Mouse (Mus musculus): ENCODE measurements around the gene Col6a6. TPM values are rescaled to one million over a fixed set of nuclear protein-coding genes. Genes with fewer than 3 reads are reported as not detected.
A peak's percentile ranks its signal among the peaks of the same experiment; 100 is the strongest.
"Not testable (repeated sequence)": the region's sequence is repeated elsewhere in the genome, so short reads cannot be mapped to it uniquely, and the experiment has no call there.

The Col6a6 gene
- polyA plus RNA-seq, 1 experiment from 2014 or later: 1.3 TPM

- H3K9ac ChIP-seq (ENCODE audit: low read length); H3K4me3 ChIP-seq (ENCODE audit: low read length); H3K4me2 ChIP-seq (ENCODE audit: low read depth, low read length); H3K27me3 ChIP-seq (ENCODE audit: control insufficient read depth, insufficient read depth, low read depth, low read length); H3K4me1 ChIP-seq (replicated peaks; ENCODE audit: control insufficient read depth, insufficient read depth, low read length); H3K36me3 ChIP-seq (ENCODE audit: control insufficient read depth, insufficient read depth, low read length); H3K9me3 ChIP-seq (ENCODE audit: control insufficient read depth, low read length); ATAC-seq (ENCODE audit: low read depth); H3K27ac ChIP-seq (ENCODE audit: low read length): not testable (repeated sequence)
- WGBS: 36% methylated on average over 5 of the region's 5 CpGs
Measured at GRCm38 (mm10) chr9:105841386-105841785, 13.4 kb upstream of the Col6a6 start.

- Histone ChIP-seq H3K36me3 (ENCODE audit: control insufficient read depth, insufficient read depth, low read length) (no peaks in the 10 kb centered on the region), H3K27ac (ENCODE audit: low read length) (no peak overlapping the region), H3K9ac (ENCODE audit: low read length) (no peak overlapping the region), H3K4me1 (replicated peaks; ENCODE audit: control insufficient read depth, insufficient read depth, low read length) (no peaks in the 10 kb centered on the region), H3K27me3 (ENCODE audit: control insufficient read depth, insufficient read depth, low read depth, low read length) (no peaks in the 10 kb centered on the region), H3K4me2 (ENCODE audit: low read depth, low read length) (no peak overlapping the region), H3K9me3 (ENCODE audit: control insufficient read depth, low read length) (no peaks in the 10 kb centered on the region), H3K4me3 (ENCODE audit: low read length) (no peak overlapping the region)
- no peak for ATAC-seq (ENCODE audit: low read depth)
- 85% methylated on average over 5 of the region's 5 CpGs for WGBS
Measured at GRCm38 (mm10) chr9:105839147-105839515, 11.2 kb upstream of the Col6a6 start.

GRCm38 (mm10) chr9:105838396-105839146, 10.6 kb upstream of the Col6a6 start:
- no peaks in the 10 kb centered on the region for H3K9me3 ChIP-seq (ENCODE audit: control insufficient read depth, low read length)
- no peak overlapping the region for H3K27ac ChIP-seq (ENCODE audit: low read length)
- H3K27me3 ChIP-seq (ENCODE audit: control insufficient read depth, insufficient read depth, low read depth, low read length): no peaks in the 10 kb centered on the region
- no peak overlapping the region for H3K4me2 ChIP-seq (ENCODE audit: low read depth, low read length)
- no peak for ATAC-seq (ENCODE audit: low read depth)
- H3K36me3 ChIP-seq (ENCODE audit: control insufficient read depth, insufficient read depth, low read length): no peaks in the 10 kb centered on the region
- H3K4me1 ChIP-seq (replicated peaks; ENCODE audit: control insufficient read depth, insufficient read depth, low read length): no peaks in the 10 kb centered on the region
- no peak overlapping the region for H3K9ac ChIP-seq (ENCODE audit: low read length)
- no peak overlapping the region for H3K4me3 ChIP-seq (ENCODE audit: low read length)
- WGBS: 87% methylated on average over 4 of the region's 4 CpGs

- H3K9me3 ChIP-seq (ENCODE audit: control insufficient read depth, low read length): no peaks in the 10 kb centered on the region
- no peak overlapping the region for H3K4me2 ChIP-seq (ENCODE audit: low read depth, low read length)
- ATAC-seq (ENCODE audit: low read depth): no peak
- no peak overlapping the region for H3K9ac ChIP-seq (ENCODE audit: low read length)
- no peaks in the 10 kb centered on the region for H3K36me3 ChIP-seq (ENCODE audit: control insufficient read depth, insufficient read depth, low read length)
- no peak overlapping the region for H3K4me3 ChIP-seq (ENCODE audit: low read length)
- no peak overlapping the region for H3K27ac ChIP-seq (ENCODE audit: low read length)
- 40% methylated on average over 7 of the region's 7 CpGs for WGBS
- no peaks in the 10 kb centered on the region for H3K27me3 ChIP-seq (ENCODE audit: control insufficient read depth, insufficient read depth, low read depth, low read length)
- H3K4me1 ChIP-seq (replicated peaks; ENCODE audit: control insufficient read depth, insufficient read depth, low read length): no peaks in the 10 kb centered on the region
Measured at GRCm38 (mm10) chr9:105835587-105835986, 7.6 kb upstream of the Col6a6 start.

- WGBS: 49% methylated on average over 4 of the region's 4 CpGs
- Histone ChIP-seq H3K4me2 (ENCODE audit: low read depth, low read length) (no peak overlapping the region), H3K9ac (ENCODE audit: low read length) (no peak overlapping the region), H3K9me3 (ENCODE audit: control insufficient read depth, low read length) (no peaks in the 10 kb centered on the region), H3K36me3 (ENCODE audit: control insufficient read depth, insufficient read depth, low read length) (no peaks in the 10 kb centered on the region), H3K4me3 (ENCODE audit: low read length) (no peak overlapping the region), H3K27ac (ENCODE audit: low read length) (no peak overlapping the region), H3K4me1 (replicated peaks; ENCODE audit: control insufficient read depth, insufficient read depth, low read length) (no peaks in the 10 kb centered on the region), H3K27me3 (ENCODE audit: control insufficient read depth, insufficient read depth, low read depth, low read length) (no peaks in the 10 kb centered on the region)
- no peak for ATAC-seq (ENCODE audit: low read depth)
Measured at GRCm38 (mm10) chr9:105834799-105835198, 6.8 kb upstream of the Col6a6 start.

GRCm38 (mm10) chr9:105831291-105831690, 3.3 kb upstream of the Col6a6 start:
- no peak overlapping the region for H3K27ac ChIP-seq (ENCODE audit: low read length)
- no peak overlapping the region for H3K4me2 ChIP-seq (ENCODE audit: low read depth, low read length)
- peaks cover 3% of the 10 kb centered on the region; the same call in 1 of the 2 replicates for H3K27me3 ChIP-seq (ENCODE audit: control insufficient read depth, insufficient read depth, low read depth, low read length)
- no peak overlapping the region for H3K9ac ChIP-seq (ENCODE audit: low read length)
- H3K36me3 ChIP-seq (ENCODE audit: control insufficient read depth, insufficient read depth, low read length): no peaks in the 10 kb centered on the region
- H3K4me1 ChIP-seq (replicated peaks; ENCODE audit: control insufficient read depth, insufficient read depth, low read length): peaks cover 4% of the 10 kb centered on the region; the same call in 1 of the 2 replicates
- no peak overlapping the region for H3K4me3 ChIP-seq (ENCODE audit: low read length)
- no peaks in the 10 kb centered on the region for H3K9me3 ChIP-seq (ENCODE audit: control insufficient read depth, low read length)
- WGBS: 76% methylated on average over 9 of the region's 9 CpGs
- no peak for ATAC-seq (ENCODE audit: low read depth)

- no peak for ATAC-seq (ENCODE audit: low read depth)
- no peaks in the 10 kb centered on the region for H3K36me3 ChIP-seq (ENCODE audit: control insufficient read depth, insufficient read depth, low read length)
- H3K9me3 ChIP-seq (ENCODE audit: control insufficient read depth, low read length): no peaks in the 10 kb centered on the region
- H3K27me3 ChIP-seq (ENCODE audit: control insufficient read depth, insufficient read depth, low read depth, low read length): peaks cover 3% of the 10 kb centered on the region; the same call in 1 of the 2 replicates
- no peak overlapping the region for H3K27ac ChIP-seq (ENCODE audit: low read length)
- no peak overlapping the region for H3K4me2 ChIP-seq (ENCODE audit: low read depth, low read length)
- WGBS: 53% methylated on average over 8 of the region's 8 CpGs
- peaks cover 4% of the 10 kb centered on the region; the same call in 1 of the 2 replicates for H3K4me1 ChIP-seq (replicated peaks; ENCODE audit: control insufficient read depth, insufficient read depth, low read length)
- no peak overlapping the region for H3K9ac ChIP-seq (ENCODE audit: low read length)
- no peak overlapping the region for H3K4me3 ChIP-seq (ENCODE audit: low read length)
Measured at GRCm38 (mm10) chr9:105827076-105827647, 798 bp downstream of the Col6a6 start.

- Histone ChIP-seq H3K4me2 (ENCODE audit: low read depth, low read length) (no peak overlapping the region), H3K4me3 (ENCODE audit: low read length) (no peak overlapping the region), H3K9ac (ENCODE audit: low read length) (no peak overlapping the region), H3K27ac (ENCODE audit: low read length) (no peak overlapping the region), H3K4me1 (replicated peaks; ENCODE audit: control insufficient read depth, insufficient read depth, low read length) (no peaks in the 10 kb centered on the region), H3K9me3 (ENCODE audit: control insufficient read depth, low read length) (no peaks in the 10 kb centered on the region), H3K27me3 (ENCODE audit: control insufficient read depth, insufficient read depth, low read depth, low read length) (no peaks in the 10 kb centered on the region), H3K36me3 (ENCODE audit: control insufficient read depth, insufficient read depth, low read length) (no peaks in the 10 kb centered on the region)
- WGBS: 69% methylated on average over 6 of the region's 6 CpGs
- no peak for ATAC-seq (ENCODE audit: low read depth)
Measured at GRCm38 (mm10) chr9:105820711-105821110, 7.2 kb downstream of the Col6a6 start.

- H3K4me2 ChIP-seq (ENCODE audit: low read depth, low read length): no peak overlapping the region
- no peak overlapping the region for H3K4me3 ChIP-seq (ENCODE audit: low read length)
- no peaks in the 10 kb centered on the region for H3K4me1 ChIP-seq (replicated peaks; ENCODE audit: control insufficient read depth, insufficient read depth, low read length)
- H3K36me3 ChIP-seq (ENCODE audit: control insufficient read depth, insufficient read depth, low read length): no peaks in the 10 kb centered on the region
- no peaks in the 10 kb centered on the region for H3K27me3 ChIP-seq (ENCODE audit: control insufficient read depth, insufficient read depth, low read depth, low read length)
- ATAC-seq (ENCODE audit: low read depth): 0 out of 2 replicates have a peak, but pooled peaks have one; percentile 17
- no peaks in the 10 kb centered on the region for H3K9me3 ChIP-seq (ENCODE audit: control insufficient read depth, low read length)
- no peak overlapping the region for H3K27ac ChIP-seq (ENCODE audit: low read length)
- 64% methylated on average over 29 of the region's 29 CpGs for WGBS
- H3K9ac ChIP-seq (ENCODE audit: low read length): no peak overlapping the region
Measured at GRCm38 (mm10) chr9:105819155-105819709, 8.7 kb downstream of the Col6a6 start.
